Mouse (Mus musculus): Measurements from ENCODE around the gene Ildr1. TPM values are rescaled to one million over a fixed set of nuclear protein-coding genes. Genes with fewer than 3 reads are reported as not detected.

The Ildr1 gene
- polyA plus RNA-seq, 1 experiment, result not detected

DNA sequence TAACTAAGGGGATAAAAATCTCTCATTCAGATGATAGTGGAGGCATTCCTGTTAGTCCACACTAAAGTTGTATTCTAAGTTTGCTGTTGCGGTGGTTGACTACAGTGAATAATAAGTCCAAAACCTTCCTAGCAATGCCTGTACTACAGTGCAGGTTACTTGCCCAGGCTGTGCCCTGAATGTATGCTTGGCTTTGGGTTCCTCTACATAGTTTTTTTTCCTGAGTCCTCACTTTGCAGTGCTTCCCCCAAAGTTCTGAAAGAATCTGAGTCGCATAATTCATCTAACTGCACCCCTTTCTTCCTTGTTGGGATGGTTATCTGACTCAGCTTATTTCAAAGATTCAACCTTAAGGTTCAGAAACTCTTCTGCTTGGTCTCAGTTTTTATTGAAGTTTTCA lies 17.9 kb upstream of the Ildr1 start:
- H3K4me2 ChIP-seq (ENCODE audit: low read depth), result no peak overlapping the region
- H3K79me2 ChIP-seq (ENCODE audit: control insufficient read depth, insufficient read depth), result no peaks in the 10 kb centered on the region
- H3K4me3 ChIP-seq, result no peak overlapping the region
- no peaks in the 10 kb centered on the region for H3K36me3 ChIP-seq (ENCODE audit: control insufficient read depth, insufficient read depth)
- no peak overlapping the region for H3ac ChIP-seq (ENCODE audit: control insufficient read depth, insufficient read length)
- no peak for TF ChIP-seq POLR2AphosphoS2 (IDR thresholded peaks at IDR 0.05; ENCODE audit: insufficient read length, low read depth)
- no peaks in the 10 kb centered on the region for H3K27me3 ChIP-seq (ENCODE audit: control insufficient read depth, insufficient read depth, insufficient read length)

DNA sequence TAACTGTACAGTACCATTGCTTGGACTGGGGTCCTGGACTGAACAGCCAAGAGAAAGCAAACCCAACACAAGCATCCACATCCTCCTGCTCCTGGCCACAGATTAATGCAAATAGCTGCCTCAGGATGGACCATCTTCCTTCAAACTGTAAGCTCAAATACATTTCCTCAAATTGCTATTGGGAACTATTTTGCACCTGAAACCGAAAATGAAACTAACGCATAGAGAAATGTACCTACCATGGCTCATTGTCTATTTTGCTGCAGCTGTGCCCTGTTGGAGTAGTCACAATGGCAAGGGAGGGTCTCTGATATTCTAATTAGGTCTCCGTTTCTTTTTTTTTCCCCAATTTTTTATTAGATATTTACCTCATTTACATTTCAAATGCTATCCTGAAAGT lies 11.9 kb upstream of the Ildr1 start:
- H3K4me3 ChIP-seq, result no peak overlapping the region
- no peak overlapping the region for H3ac ChIP-seq (ENCODE audit: control insufficient read depth, insufficient read length)
- H3K4me2 ChIP-seq (ENCODE audit: low read depth), result peak overlapping the region; percentile 12
- no peaks in the 10 kb centered on the region for H3K27me3 ChIP-seq (ENCODE audit: control insufficient read depth, insufficient read depth, insufficient read length)
- H3K36me3 ChIP-seq (ENCODE audit: control insufficient read depth, insufficient read depth), result no peaks in the 10 kb centered on the region
- no peaks in the 10 kb centered on the region for H3K79me2 ChIP-seq (ENCODE audit: control insufficient read depth, insufficient read depth)
- TF ChIP-seq SRF (IDR thresholded peaks at IDR 0.05; ENCODE audit: control insufficient read depth, insufficient read length, low read depth) (no peak), MAX (IDR thresholded peaks at IDR 0.05; ENCODE audit: low read depth) (no peak), MYOD1 (IDR thresholded peaks at IDR 0.05; ENCODE audit: control insufficient read depth in 1 of 3, insufficient read length in 2 of 3, low read depth in 2 of 3) (no peak), REST (IDR thresholded peaks at IDR 0.05; ENCODE audit: insufficient read depth, insufficient read length) (no peak), CEBPB (IDR thresholded peaks at IDR 0.05; ENCODE audit: insufficient read depth, poor library complexity, severe bottlenecking) (no peak), E2F4 (IDR thresholded peaks at IDR 0.05; ENCODE audit: insufficient read depth) (no peak), POLR2A (IDR thresholded peaks at IDR 0.05; ENCODE audit: insufficient read length, low read depth) (no peak), TCF3 (IDR thresholded peaks at IDR 0.05; ENCODE audit: insufficient read length, low read depth) (no peak), POLR2AphosphoS2 (IDR thresholded peaks at IDR 0.05; ENCODE audit: insufficient read length, low read depth) (no peak), MYOG (IDR thresholded peaks at IDR 0.05; ENCODE audit: control insufficient read depth in 1 of 3, insufficient read depth in 1 of 3, insufficient read length in 2 of 3, low read depth in 2 of 3) (no peak), TCF12 (IDR thresholded peaks at IDR 0.05; ENCODE audit: insufficient read depth, poor library complexity, severe bottlenecking) (no peak), USF1 (IDR thresholded peaks at IDR 0.05; ENCODE audit: low read depth) (no peak)

DNA sequence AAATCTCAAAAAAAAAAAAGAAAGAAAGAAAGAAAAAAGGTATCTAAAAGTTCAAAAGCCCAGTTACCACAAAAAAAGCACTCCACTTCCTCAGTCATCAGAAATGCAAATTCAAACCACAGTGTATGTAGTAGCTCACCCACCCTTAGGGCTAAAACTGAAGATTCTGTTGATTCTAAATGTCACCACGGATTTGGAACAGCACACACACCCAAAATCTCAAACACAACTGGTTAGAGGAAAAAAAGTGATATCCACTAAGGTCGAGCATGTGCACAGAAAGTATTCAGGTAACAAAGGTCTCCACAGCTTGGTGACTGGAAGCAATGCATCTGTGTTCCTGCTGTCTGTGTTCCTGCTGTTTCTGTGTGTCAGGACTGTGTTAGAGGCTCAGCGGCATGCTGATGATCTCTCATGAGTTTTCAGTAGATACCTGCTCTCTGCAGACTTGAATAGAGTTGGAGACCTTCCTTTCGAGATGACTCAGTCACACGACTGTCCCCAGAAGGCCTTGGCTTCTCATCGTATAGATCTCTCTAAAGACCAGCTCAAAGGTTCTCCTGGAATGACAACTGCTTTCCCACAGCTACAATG lies 9.4 kb upstream of the Ildr1 start:
- Histone ChIP-seq H3K79me2 (ENCODE audit: control insufficient read depth, insufficient read depth) (no peaks in the 10 kb centered on the region), H3ac (ENCODE audit: control insufficient read depth, insufficient read length) (no peak overlapping the region), H3K4me3 (no peak overlapping the region), H3K4me2 (ENCODE audit: low read depth) (no peak overlapping the region), H3K36me3 (ENCODE audit: control insufficient read depth, insufficient read depth) (no peaks in the 10 kb centered on the region), H3K27me3 (ENCODE audit: control insufficient read depth, insufficient read depth, insufficient read length) (no peaks in the 10 kb centered on the region)
- TF ChIP-seq MYOD1 (IDR thresholded peaks at IDR 0.05; ENCODE audit: control insufficient read depth in 1 of 3, insufficient read length in 2 of 3, low read depth in 2 of 3) (no peak), USF1 (IDR thresholded peaks at IDR 0.05; ENCODE audit: low read depth) (no peak), MYOG (IDR thresholded peaks at IDR 0.05; ENCODE audit: control insufficient read depth in 1 of 3, insufficient read depth in 1 of 3, insufficient read length in 2 of 3, low read depth in 2 of 3) (no peak), E2F4 (IDR thresholded peaks at IDR 0.05; ENCODE audit: insufficient read depth) (no peak), SRF (IDR thresholded peaks at IDR 0.05; ENCODE audit: control insufficient read depth, insufficient read length, low read depth) (no peak), POLR2A (IDR thresholded peaks at IDR 0.05; ENCODE audit: insufficient read length, low read depth) (no peak), MAX (IDR thresholded peaks at IDR 0.05; ENCODE audit: low read depth) (no peak), POLR2AphosphoS2 (IDR thresholded peaks at IDR 0.05; ENCODE audit: insufficient read length, low read depth) (no peak), TCF12 (IDR thresholded peaks at IDR 0.05; ENCODE audit: insufficient read depth, poor library complexity, severe bottlenecking) (no peak), CEBPB (IDR thresholded peaks at IDR 0.05; ENCODE audit: insufficient read depth, poor library complexity, severe bottlenecking) (no peak), TCF3 (IDR thresholded peaks at IDR 0.05; ENCODE audit: insufficient read length, low read depth) (no peak), REST (IDR thresholded peaks at IDR 0.05; ENCODE audit: insufficient read depth, insufficient read length) (no peak)

GRCm38 (mm10) chr16:36688076-36688475 lies 5.7 kb upstream of the Ildr1 start:
- Histone ChIP-seq H3K4me2 (ENCODE audit: low read depth) (no peak overlapping the region), H3K27me3 (ENCODE audit: control insufficient read depth, insufficient read depth, insufficient read length) (no peaks in the 10 kb centered on the region), H3K79me2 (ENCODE audit: control insufficient read depth, insufficient read depth) (no peaks in the 10 kb centered on the region), H3K36me3 (ENCODE audit: control insufficient read depth, insufficient read depth) (no peaks in the 10 kb centered on the region), H3ac (ENCODE audit: control insufficient read depth, insufficient read length) (no peak overlapping the region), H3K4me3 (no peak overlapping the region)
- no peak for TF ChIP-seq POLR2A (IDR thresholded peaks at IDR 0.05; ENCODE audit: insufficient read length, low read depth)
- TF ChIP-seq POLR2AphosphoS2 (IDR thresholded peaks at IDR 0.05; ENCODE audit: insufficient read length, low read depth), result no peak
- no peak for TF ChIP-seq TCF12 (IDR thresholded peaks at IDR 0.05; ENCODE audit: insufficient read depth, poor library complexity, severe bottlenecking)
- no peak for TF ChIP-seq MYOG (IDR thresholded peaks at IDR 0.05; ENCODE audit: control insufficient read depth in 1 of 3, insufficient read depth in 1 of 3, insufficient read length in 2 of 3, low read depth in 2 of 3)
- no peak for TF ChIP-seq CEBPB (IDR thresholded peaks at IDR 0.05; ENCODE audit: insufficient read depth, poor library complexity, severe bottlenecking)
- TF ChIP-seq USF1 (IDR thresholded peaks at IDR 0.05; ENCODE audit: low read depth), result no peak
- TF ChIP-seq TCF3 (IDR thresholded peaks at IDR 0.05; ENCODE audit: insufficient read length, low read depth), result no peak
- TF ChIP-seq REST (IDR thresholded peaks at IDR 0.05; ENCODE audit: insufficient read depth, insufficient read length), result no peak
- no peak for TF ChIP-seq E2F4 (IDR thresholded peaks at IDR 0.05; ENCODE audit: insufficient read depth)
- no peak for TF ChIP-seq SRF (IDR thresholded peaks at IDR 0.05; ENCODE audit: control insufficient read depth, insufficient read length, low read depth)
- TF ChIP-seq MYOD1 (IDR thresholded peaks at IDR 0.05; ENCODE audit: control insufficient read depth in 1 of 3, insufficient read length in 2 of 3, low read depth in 2 of 3), result no peak
- TF ChIP-seq MAX (IDR thresholded peaks at IDR 0.05; ENCODE audit: low read depth), result no peak

- TF ChIP-seq MYOG (IDR thresholded peaks at IDR 0.05; ENCODE audit: control insufficient read depth in 1 of 3, insufficient read depth in 1 of 3, insufficient read length in 2 of 3, low read depth in 2 of 3) (no peak), POLR2A (IDR thresholded peaks at IDR 0.05; ENCODE audit: insufficient read length, low read depth) (no peak), MYOD1 (IDR thresholded peaks at IDR 0.05; ENCODE audit: control insufficient read depth in 1 of 3, insufficient read length in 2 of 3, low read depth in 2 of 3) (no peak), REST (IDR thresholded peaks at IDR 0.05; ENCODE audit: insufficient read depth, insufficient read length) (no peak), POLR2AphosphoS2 (IDR thresholded peaks at IDR 0.05; ENCODE audit: insufficient read length, low read depth) (no peak), E2F4 (IDR thresholded peaks at IDR 0.05; ENCODE audit: insufficient read depth) (no peak), MAX (IDR thresholded peaks at IDR 0.05; ENCODE audit: low read depth) (no peak), USF1 (IDR thresholded peaks at IDR 0.05; ENCODE audit: low read depth) (no peak), SRF (IDR thresholded peaks at IDR 0.05; ENCODE audit: control insufficient read depth, insufficient read length, low read depth) (no peak)
- Histone ChIP-seq H3ac (ENCODE audit: control insufficient read depth, insufficient read length) (no peak overlapping the region), H3K27me3 (ENCODE audit: control insufficient read depth, insufficient read depth, insufficient read length) (no peaks in the 10 kb centered on the region), H3K4me2 (ENCODE audit: low read depth) (no peak overlapping the region), H3K36me3 (ENCODE audit: control insufficient read depth, insufficient read depth) (no peaks in the 10 kb centered on the region), H3K4me3 (no peak overlapping the region), H3K79me2 (ENCODE audit: control insufficient read depth, insufficient read depth) (no peaks in the 10 kb centered on the region)
Observed at GRCm38 (mm10) chr16:36691484-36691883, 2.3 kb upstream of the Ildr1 start.

All from myocyte (in vitro differentiated cells).